Comparison of ENCODE assay signal across 12 mouse cellular contexts in genomic region chr5:101780918-101781317, GRCm38 (mm10).
"Had no signal": no experiment of that assay in that cellular context is flagged by ENCODE, and none has a peak within 500 bp of the region (broad histone marks: within the 10 kb centered on the region; RNA-seq: fewer than 3 reads in every experiment).

No protein-coding gene starts in this region.

- DNase-seq: kidney, adult 8-10 months; kidney, postnatal 10 days; kidney, postnatal 36 days; layer of hippocampus, postnatal 36 days; liver; liver, postnatal 0 days; lung, embryonic 14.5 days; right cerebral cortex, postnatal 25 days; thymus, adult 2 months; thymus, postnatal 25 days had no signal

- ATAC-seq: liver, postnatal 0 days; lung, postnatal 0 days; midbrain, embryonic 15.5 days had no signal
